Mouse (Mus musculus): Measurements from ENCODE around the gene Scgb1a1.
A peak's percentile ranks its signal among the peaks of the same experiment; 100 is the strongest.

DNA sequence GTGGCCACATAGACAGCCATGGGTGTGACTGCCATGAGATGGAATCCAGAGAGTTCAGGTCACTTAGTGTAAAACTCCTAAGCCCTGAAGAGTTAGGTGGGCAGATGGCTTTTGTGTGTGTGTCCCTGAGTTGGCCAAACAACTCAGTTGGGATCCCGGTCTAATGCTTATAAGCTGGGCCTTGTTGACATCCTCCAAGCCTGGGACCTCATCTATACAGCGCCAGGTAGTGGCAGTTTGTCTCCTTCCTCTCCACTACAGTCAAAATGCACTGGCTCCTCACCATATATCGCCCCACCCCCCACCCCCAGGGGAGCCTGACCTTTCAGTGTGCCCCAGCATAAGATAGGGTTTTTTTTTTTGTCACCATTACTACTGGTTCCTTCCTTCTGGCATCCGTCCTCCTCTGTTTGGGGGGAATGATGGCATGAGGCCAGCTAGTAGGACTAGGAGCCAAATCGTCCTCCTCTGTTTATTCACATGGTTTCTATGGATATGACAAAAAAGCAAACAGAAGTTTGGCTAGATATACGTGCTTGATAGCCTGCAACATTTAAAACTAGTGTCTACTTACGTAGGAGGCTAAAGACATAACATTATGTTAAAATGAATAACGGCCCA is 18.0 kb downstream of the Scgb1a1 start:
- TF ChIP-seq MEF2A (IDR thresholded peaks at IDR 0.05; ENCODE audit: extremely low read depth, insufficient replicate concordance, low read depth, low read length, poor library complexity, severe bottlenecking) (no peak), JUND (IDR thresholded peaks at IDR 0.05; ENCODE audit: low read depth, low read length) (no peak), USF1 (IDR thresholded peaks at IDR 0.05; ENCODE audit: low read depth, low read length) (no peak), MAX (IDR thresholded peaks at IDR 0.05; ENCODE audit: low read length) (no peak), CTCF (IDR thresholded peaks at IDR 0.05 in 2 of 3, conservative IDR thresholded peaks at IDR 0.05 in 1 of 3; ENCODE audit: control insufficient read depth in 1 of 3, insufficient read depth in 1 of 3, low read depth in 2 of 3, low read length in 3 of 3, poor library complexity in 1 of 3, severe bottlenecking in 1 of 3) (no peak), CHD2 (IDR thresholded peaks at IDR 0.05; ENCODE audit: low read length) (peak; percentile 32; the same call in 1 of the 2 replicates), POLR2A (IDR thresholded peaks at IDR 0.05; ENCODE audit: control insufficient read depth in 1 of 2, insufficient read depth in 1 of 2, low read depth in 1 of 2, low read length in 2 of 2, poor library complexity in 1 of 2) (no peak), NRF1 (IDR thresholded peaks at IDR 0.05; ENCODE audit: insufficient read depth, low read depth, low read length, poor library complexity, severe bottlenecking) (no peak), HCFC1 (IDR thresholded peaks at IDR 0.05; ENCODE audit: low read depth, low read length) (no peak), GATA1 (IDR thresholded peaks at IDR 0.05; ENCODE audit: low read depth, low read length) (0 out of 2 replicates have a peak, but pooled peaks have one; percentile 30), RCOR1 (IDR thresholded peaks at IDR 0.05; ENCODE audit: low read depth, low read length) (no peak; the same call in 1 of the 2 replicates), RAD21 (IDR thresholded peaks at IDR 0.05; ENCODE audit: low read depth, low read length) (no peak), CHD1 (IDR thresholded peaks at IDR 0.05; ENCODE audit: low read depth, low read length) (no peak), EP300 (IDR thresholded peaks at IDR 0.05; ENCODE audit: low read depth in 1 of 2, low read length in 2 of 2) (peak; percentile 55 to 57)

Measured in MEL (cell line).